Mouse (Mus musculus) heart, embryonic 15.5 days (tissue): Measurements from ENCODE around the gene Serp1. TPM values are rescaled to one million over a fixed set of nuclear protein-coding genes. Genes with fewer than 3 reads are reported as not detected.

ENCODE experiments used
- ATAC-seq: fragments of 200-750 bp; cut with Nextera tagmentation; replicated peaks from 2 replicates; pipeline ENCODE4 v1.8.0; 2017; ENCODE audit warnings: low read depth, moderate TSS enrichment; ENCODE audit not compliant: insufficient number of reproducible peaks, insufficient read depth, low FRiP score
- H3K27ac ChIP-seq: fragments of 300-500 bp; sonication (generic); 2 replicates; pipeline ENCODE4 v1.5.1; 2015; ENCODE audit warnings: mild to moderate bottlenecking, inconsistent platforms
- H3K27me3 ChIP-seq: fragments of 300-500 bp; sonication (generic); 2 replicates; pipeline ENCODE4 v1.6.1; 2015; ENCODE audit warnings: inconsistent platforms
- H3K36me3 ChIP-seq: fragments of 300-500 bp; sonication (generic); 2 replicates; pipeline ENCODE4 v1.6.1; 2015; ENCODE audit warnings: mild to moderate bottlenecking, inconsistent platforms
- H3K4me1 ChIP-seq: fragments of 300-500 bp; sonication (generic); replicated peaks from 2 replicates; pipeline ENCODE4 v1.6.1; 2015; ENCODE audit warnings: inconsistent platforms
- H3K4me2 ChIP-seq: fragments of 300-500 bp; sonication (generic); 2 replicates; pipeline ENCODE4 v1.6.1; 2015; ENCODE audit warnings: inconsistent platforms, mild to moderate bottlenecking, moderate library complexity
- H3K4me3 ChIP-seq: fragments of 300-500 bp; sonication (generic); 2 replicates; pipeline ENCODE4 v1.5.1; 2015; ENCODE audit warnings: mild to moderate bottlenecking, inconsistent platforms
- H3K9ac ChIP-seq: fragments of 300-500 bp; sonication (generic); 2 replicates; pipeline ENCODE4 v1.6.1; 2015; ENCODE audit warnings: mild to moderate bottlenecking, inconsistent platforms
- H3K9me3 ChIP-seq: fragments of 300-500 bp; sonication (generic); replicated peaks from 2 replicates; pipeline ENCODE4 v1.6.1; 2016; ENCODE audit warnings: inconsistent platforms
- WGBS: fragments of 180-500 bp; shearing (Covaris S2); methylation state at CpG from one replicate; pipeline ENCODE4 v1.1.7; 2015; ENCODE audit warnings: mixed read lengths; 5-methylcytosine and 5-hydroxymethylcytosine counted together
- polyA plus RNA-seq: library from polyadenylated mRNA; unstranded; fragments of >200 nt; fragmentation: Nextera tagmentation; extraction: Ambion mirVana; gene quantifications from 2 replicates; pipeline ENCODE4 v1.2.1, GENCODE M21; 2015

Serp1 gene
- polyA plus RNA-seq, 1 experiment from 2014 or later = 80.7 TPM

DNA sequence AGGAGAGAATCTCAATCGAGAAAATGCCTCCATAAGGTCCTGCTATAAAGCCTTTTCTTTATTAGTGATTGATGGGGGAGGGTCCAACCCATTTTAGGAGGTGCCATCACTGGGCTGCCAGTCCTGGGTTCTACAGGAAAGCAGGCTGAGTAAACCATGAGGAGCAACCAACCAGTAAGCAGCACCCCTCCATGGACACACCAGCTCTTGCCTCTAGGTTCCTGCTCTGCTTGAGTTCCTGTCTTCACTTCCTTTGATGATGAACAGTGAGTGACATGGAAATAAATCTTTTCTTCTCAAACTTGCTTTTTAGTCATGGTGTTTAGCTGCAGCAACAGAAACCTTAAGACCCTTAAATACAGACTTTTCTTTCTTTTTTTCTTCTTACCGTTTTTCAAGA is 4.3 kb downstream of the Serp1 start:
- no peak for ATAC-seq
- 81% methylated on average over 2 of the region's 2 CpGs for WGBS
- peaks cover 26% of the 10 kb centered on the region for H3K36me3 ChIP-seq
- H3K9me3 ChIP-seq = no peaks in the 10 kb centered on the region
- no peak overlapping the region for H3K27ac ChIP-seq
- no peak overlapping the region for H3K4me3 ChIP-seq
- H3K4me2 ChIP-seq = no peak overlapping the region
- H3K27me3 ChIP-seq = no peaks in the 10 kb centered on the region
- no peak overlapping the region for H3K9ac ChIP-seq
- H3K4me1 ChIP-seq = peaks cover 16% of the 10 kb centered on the region

DNA sequence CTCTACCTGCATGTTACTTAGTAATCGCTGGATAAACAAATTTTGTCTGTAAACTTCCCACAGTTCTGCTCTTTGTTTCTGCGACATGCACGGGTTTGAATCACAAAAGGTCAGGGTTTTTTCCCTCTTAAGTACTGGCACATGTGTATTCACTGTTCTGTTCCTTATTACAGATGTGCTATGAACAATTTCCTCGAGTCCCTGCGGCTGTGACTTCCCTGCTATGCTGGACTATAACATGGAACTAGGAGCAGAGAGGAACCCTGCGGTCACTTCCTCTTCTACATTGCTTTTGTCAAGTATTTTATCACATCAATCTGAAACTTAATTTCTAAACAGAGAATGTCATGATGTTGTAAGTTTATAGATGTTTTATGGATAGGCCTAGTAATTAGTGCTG is 5.4 kb downstream of the Serp1 start:
- H3K36me3 ChIP-seq = peaks cover 26% of the 10 kb centered on the region
- no peak overlapping the region for H3K9ac ChIP-seq
- H3K4me2 ChIP-seq = no peak overlapping the region
- no peaks in the 10 kb centered on the region for H3K9me3 ChIP-seq
- H3K27ac ChIP-seq = no peak overlapping the region
- WGBS = 88% methylated on average over 6 of the region's 6 CpGs
- no peaks in the 10 kb centered on the region for H3K27me3 ChIP-seq
- ATAC-seq = no peak
- no peak overlapping the region for H3K4me3 ChIP-seq
- H3K4me1 ChIP-seq = peaks cover 16% of the 10 kb centered on the region

DNA sequence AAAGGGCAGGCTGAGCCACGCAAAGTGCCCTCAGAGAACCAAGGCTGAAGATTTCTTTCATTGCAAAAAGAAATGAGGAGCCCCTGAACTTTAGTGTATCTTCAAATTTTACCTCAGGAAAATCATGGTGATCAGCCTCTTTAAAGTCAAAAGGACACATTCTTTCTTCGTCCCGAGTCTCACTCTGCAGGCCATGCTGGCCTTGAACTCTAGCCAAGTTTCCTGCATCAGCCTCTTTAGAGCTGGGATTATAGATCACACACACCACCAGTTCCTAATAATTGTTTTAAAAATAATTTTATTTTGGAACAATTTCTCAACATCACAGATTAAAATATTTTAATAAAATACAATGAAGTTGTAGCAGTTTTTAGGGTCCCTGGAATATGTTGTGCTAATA is 6.2 kb downstream of the Serp1 start:
- Histone ChIP-seq H3K4me1 (peaks cover 16% of the 10 kb centered on the region), H3K27ac (peak overlapping the region; percentile 58), H3K4me3 (no peak overlapping the region), H3K27me3 (no peaks in the 10 kb centered on the region), H3K4me2 (no peak overlapping the region), H3K36me3 (peaks cover 26% of the 10 kb centered on the region), H3K9me3 (no peaks in the 10 kb centered on the region), H3K9ac (no peak overlapping the region)
- 39% methylated on average over 3 of the region's 3 CpGs for WGBS
- ATAC-seq = no peak

DNA sequence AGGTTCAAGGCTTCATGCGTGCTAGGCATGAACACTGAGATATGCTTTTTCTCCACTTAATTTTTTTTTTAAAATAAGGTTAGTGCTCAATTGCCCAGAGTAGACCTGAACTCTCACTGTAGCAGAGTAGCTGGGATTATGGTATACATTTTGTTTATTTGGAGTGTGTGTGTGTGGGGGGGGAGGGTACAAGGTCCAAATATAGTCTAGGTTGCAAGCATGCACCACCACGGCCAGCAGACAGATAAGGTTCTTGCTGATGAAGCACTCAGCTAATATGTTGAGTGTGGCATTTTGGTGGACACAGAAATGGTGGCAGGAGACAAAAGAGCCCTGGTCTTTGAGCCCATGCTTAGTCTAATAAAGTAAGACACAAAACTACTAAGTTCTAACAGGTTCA is 6.7 kb downstream of the Serp1 start:
- no peak overlapping the region for H3K4me2 ChIP-seq
- H3K4me1 ChIP-seq = peaks cover 11% of the 10 kb centered on the region
- H3K36me3 ChIP-seq = peaks cover 26% of the 10 kb centered on the region
- H3K4me3 ChIP-seq = no peak overlapping the region
- no peak overlapping the region for H3K9ac ChIP-seq
- no peaks in the 10 kb centered on the region for H3K9me3 ChIP-seq
- H3K27me3 ChIP-seq = no peaks in the 10 kb centered on the region
- no peak for ATAC-seq
- 53% methylated on average over 2 of the region's 2 CpGs for WGBS
- H3K27ac ChIP-seq = peak overlapping the region; percentile 58

DNA sequence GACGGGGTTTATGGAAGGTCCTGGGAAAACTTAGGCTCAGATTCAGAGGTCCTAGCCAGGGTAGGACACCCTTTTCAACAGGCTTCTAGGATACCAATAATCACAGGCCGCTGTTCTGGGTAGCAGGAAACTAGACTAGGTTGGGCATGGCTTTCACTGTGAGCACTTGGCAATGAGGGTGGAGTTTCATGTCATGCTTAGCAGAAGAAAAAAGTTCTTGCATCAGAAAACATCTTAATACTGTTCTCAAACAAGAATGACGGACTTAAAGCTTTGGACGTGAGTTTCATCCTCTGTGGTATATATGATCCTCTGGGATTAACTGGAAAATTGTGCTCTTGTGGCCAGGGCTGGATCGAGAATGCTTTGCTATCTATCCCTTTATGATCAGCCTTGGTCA is 7.9 kb downstream of the Serp1 start:
- 82% methylated on average over 5 of the region's 5 CpGs for WGBS
- no peak overlapping the region for H3K9ac ChIP-seq
- no peak overlapping the region for H3K4me2 ChIP-seq
- no peaks in the 10 kb centered on the region for H3K27me3 ChIP-seq
- peaks cover 17% of the 10 kb centered on the region for H3K36me3 ChIP-seq
- no peak overlapping the region for H3K4me3 ChIP-seq
- no peaks in the 10 kb centered on the region for H3K9me3 ChIP-seq
- ATAC-seq = no peak
- H3K4me1 ChIP-seq = peaks cover 9% of the 10 kb centered on the region
- no peak overlapping the region for H3K27ac ChIP-seq

DNA sequence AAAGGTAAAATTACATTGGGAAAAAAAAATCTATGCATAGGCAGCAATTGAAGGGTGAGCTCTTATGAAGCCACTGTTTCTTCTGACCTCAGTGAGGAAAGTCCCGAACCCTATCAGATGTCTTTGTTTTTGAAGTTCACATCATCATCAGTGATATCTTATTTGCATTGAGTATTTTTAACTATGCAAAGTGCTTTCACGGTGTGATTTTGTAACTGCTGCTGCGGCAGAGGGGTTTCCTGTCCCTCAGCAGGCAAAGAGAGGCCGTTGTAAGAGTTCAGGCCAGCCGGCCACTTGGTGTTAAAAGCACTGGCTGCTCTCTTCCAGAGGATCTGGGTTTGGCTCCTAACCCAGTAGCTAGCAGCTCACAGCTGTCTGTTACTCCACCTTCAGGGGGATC is 8.4 kb downstream of the Serp1 start:
- WGBS = 48% methylated on average over 5 of the region's 5 CpGs
- no peak overlapping the region for H3K4me2 ChIP-seq
- H3K36me3 ChIP-seq = peaks cover 12% of the 10 kb centered on the region
- ATAC-seq = no peak
- peaks cover 9% of the 10 kb centered on the region for H3K4me1 ChIP-seq
- no peak overlapping the region for H3K9ac ChIP-seq
- no peaks in the 10 kb centered on the region for H3K27me3 ChIP-seq
- H3K4me3 ChIP-seq = no peak overlapping the region
- H3K9me3 ChIP-seq = no peaks in the 10 kb centered on the region
- H3K27ac ChIP-seq = no peak overlapping the region

DNA sequence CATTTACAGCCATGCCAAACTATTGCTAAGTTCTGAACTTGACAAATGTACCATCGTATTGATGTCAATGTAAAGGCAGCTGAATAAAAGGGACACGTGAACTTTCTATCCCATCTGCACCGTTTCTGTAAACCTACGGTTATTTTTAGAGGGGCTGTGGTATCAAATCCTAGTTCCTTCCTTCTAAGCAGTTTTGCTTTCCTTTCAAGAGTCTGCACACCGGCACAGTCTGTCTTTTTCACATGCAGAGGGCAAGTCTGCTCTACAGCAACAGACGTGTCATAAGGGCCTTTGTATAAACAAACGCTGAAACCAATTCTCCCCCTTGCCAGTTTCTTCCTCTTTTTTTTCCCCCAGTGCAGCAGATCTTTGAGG is 9.1 kb downstream of the Serp1 start:
- no peaks in the 10 kb centered on the region for H3K27me3 ChIP-seq
- no peaks in the 10 kb centered on the region for H3K9me3 ChIP-seq
- peaks cover 9% of the 10 kb centered on the region for H3K36me3 ChIP-seq
- no peak for ATAC-seq
- WGBS = 41% methylated on average over 7 of the region's 7 CpGs
- peaks cover 9% of the 10 kb centered on the region for H3K4me1 ChIP-seq
- H3K4me2 ChIP-seq = no peak overlapping the region
- no peak overlapping the region for H3K27ac ChIP-seq
- no peak overlapping the region for H3K4me3 ChIP-seq
- H3K9ac ChIP-seq = no peak overlapping the region

DNA sequence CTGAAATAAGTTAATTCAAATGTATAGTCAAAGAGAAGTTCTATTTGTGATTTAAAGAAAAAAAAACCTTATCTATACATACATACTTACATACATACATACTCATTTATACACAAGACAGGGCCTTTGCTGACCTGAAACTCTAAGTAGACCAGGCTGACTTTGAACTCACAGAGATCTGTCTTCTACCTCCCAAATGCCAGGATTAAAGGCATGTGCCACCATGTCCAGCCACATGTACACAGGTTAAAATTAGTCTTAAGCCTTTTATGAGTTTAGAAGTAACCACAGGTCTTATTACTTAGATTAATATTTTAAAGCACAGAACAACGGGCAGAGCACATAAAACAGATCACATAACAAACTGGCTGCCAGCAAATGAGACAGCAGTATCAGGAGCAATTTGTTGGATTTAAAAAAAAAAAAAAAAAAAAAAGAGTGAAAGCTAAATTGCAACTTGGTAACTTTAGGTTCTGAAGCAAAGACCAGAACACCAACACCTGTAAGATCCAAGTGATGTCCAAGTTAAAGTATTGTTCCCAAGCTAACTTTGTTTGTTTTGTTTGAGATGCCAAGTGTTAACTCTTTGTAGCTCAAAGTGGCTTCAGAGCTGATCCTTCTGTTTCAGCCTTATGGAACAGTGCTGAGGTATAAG is 9.6 kb downstream of the Serp1 start:
- Histone ChIP-seq H3K4me1 (peaks cover 9% of the 10 kb centered on the region), H3K9ac (no peak overlapping the region), H3K27ac (no peak overlapping the region), H3K4me3 (no peak overlapping the region), H3K4me2 (no peak overlapping the region), H3K36me3 (peaks cover 4% of the 10 kb centered on the region; the same call in 1 of the 2 replicates), H3K9me3 (no peaks in the 10 kb centered on the region), H3K27me3 (no peaks in the 10 kb centered on the region)
- no peak for ATAC-seq
- WGBS = 68% methylated on average over 1 of the region's 1 CpGs

DNA sequence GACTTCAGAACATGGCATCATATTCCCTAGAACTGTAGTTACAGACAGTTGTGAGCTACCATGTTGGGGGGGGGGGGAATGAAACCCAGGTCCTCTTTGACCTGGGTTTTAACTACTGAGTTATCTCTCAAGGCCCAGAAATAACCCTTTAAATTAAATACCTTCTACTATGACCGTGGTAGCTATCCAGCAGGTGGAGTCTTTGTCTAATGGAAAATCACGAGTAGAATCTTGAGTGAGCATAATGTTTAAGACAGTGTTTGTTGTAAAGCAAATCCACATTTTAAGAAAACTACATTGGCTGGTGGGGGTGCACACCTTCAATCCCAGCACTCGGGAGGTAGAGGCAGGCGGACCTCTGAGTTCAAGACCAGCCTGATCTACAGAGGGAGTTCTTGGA is 12.2 kb downstream of the Serp1 start:
- H3K36me3 ChIP-seq = no peaks in the 10 kb centered on the region
- H3K27ac ChIP-seq = no peak overlapping the region
- no peak overlapping the region for H3K4me2 ChIP-seq
- no peaks in the 10 kb centered on the region for H3K4me1 ChIP-seq
- H3K9ac ChIP-seq = no peak overlapping the region
- no peaks in the 10 kb centered on the region for H3K9me3 ChIP-seq
- no peak for ATAC-seq
- WGBS = 77% methylated on average over 4 of the region's 4 CpGs
- H3K4me3 ChIP-seq = no peak overlapping the region
- H3K27me3 ChIP-seq = no peaks in the 10 kb centered on the region

DNA sequence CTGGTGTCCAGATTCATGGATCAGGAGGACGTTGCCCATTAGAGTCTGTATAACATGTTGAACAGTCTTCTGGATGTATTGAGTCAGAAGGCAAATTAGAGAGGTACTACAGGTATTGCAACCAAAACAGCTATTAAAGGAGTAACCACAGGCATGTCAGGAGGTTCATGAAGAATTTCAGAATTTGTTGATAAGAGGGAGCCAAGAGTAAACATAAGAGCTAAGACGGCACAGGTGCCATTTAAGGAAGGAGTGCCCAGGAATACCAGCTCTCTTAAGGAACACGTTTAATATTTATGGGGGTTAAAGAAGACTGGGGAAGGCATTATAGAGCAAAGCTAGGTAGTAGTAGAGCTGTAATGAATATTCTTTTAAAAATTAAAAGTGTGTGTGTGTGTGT is 13.0 kb downstream of the Serp1 start:
- H3K36me3 ChIP-seq = no peaks in the 10 kb centered on the region
- no peak overlapping the region for H3K4me3 ChIP-seq
- no peak overlapping the region for H3K4me2 ChIP-seq
- WGBS = 77% methylated on average over 3 of the region's 3 CpGs
- no peak overlapping the region for H3K27ac ChIP-seq
- no peak for ATAC-seq
- no peaks in the 10 kb centered on the region for H3K9me3 ChIP-seq
- no peaks in the 10 kb centered on the region for H3K4me1 ChIP-seq
- H3K9ac ChIP-seq = no peak overlapping the region
- no peaks in the 10 kb centered on the region for H3K27me3 ChIP-seq

DNA sequence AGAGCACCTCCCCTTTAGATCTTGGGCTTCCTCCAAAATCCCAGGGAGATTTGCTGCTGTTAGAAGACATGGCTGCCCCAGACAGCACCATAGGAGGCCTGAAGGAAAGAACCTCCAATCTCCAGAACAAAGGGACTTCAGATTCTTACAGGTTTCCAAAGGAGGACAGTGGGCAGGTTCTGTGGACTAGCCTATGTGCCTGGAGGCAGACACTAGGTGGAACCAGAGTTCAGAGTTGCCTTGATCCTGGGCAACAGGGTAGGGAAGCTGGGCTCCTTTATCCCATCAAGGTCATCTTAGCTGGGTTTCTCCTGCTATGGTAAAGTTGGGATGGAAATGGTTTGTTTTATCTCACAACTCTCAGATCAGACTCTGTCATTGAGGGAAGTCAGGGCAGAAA is 14.1 kb downstream of the Serp1 start:
- Histone ChIP-seq H3K36me3 (no peaks in the 10 kb centered on the region), H3K9ac (no peak overlapping the region), H3K27ac (no peak overlapping the region), H3K9me3 (no peaks in the 10 kb centered on the region), H3K4me2 (no peak overlapping the region), H3K4me3 (no peak overlapping the region), H3K4me1 (no peaks in the 10 kb centered on the region), H3K27me3 (no peaks in the 10 kb centered on the region)
- no peak for ATAC-seq

DNA sequence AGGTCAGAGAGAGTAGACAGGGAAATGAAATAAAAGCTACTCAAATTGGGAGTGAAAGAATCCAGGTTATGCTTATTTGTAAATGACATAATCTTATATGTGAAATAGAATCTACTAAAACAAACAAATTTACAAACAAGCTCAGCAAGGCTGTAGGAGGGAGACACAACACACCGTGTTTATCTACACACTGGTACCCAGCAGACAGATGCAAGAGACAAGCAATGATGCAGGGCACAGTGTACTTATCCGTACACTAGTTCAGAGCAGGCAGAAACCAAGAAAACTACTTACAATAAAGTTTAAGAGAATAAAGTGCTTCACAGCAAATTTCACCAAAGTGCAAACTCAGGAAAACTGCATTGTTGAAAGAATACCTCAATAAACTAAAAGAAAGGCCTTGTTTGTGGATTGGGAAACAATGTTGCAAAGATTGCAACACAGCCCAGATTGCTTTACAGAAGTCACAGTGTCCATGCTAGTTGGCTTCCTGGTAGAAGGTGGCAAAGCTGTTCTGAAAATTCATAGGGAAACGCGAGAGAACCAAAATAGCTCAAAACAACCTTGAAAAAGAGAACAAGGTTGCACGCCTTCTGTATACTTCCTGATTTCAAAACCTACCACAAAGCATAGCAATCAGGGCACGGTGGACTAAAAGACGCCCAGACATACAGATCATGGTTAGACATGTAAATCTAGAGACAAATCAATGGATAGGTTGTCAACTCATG is 17.5 kb downstream of the Serp1 start:
- 74% methylated on average over 7 of the region's 7 CpGs for WGBS
- no peak overlapping the region for H3K4me3 ChIP-seq
- H3K36me3 ChIP-seq = no peaks in the 10 kb centered on the region
- H3K27me3 ChIP-seq = no peaks in the 10 kb centered on the region
- no peak for ATAC-seq
- no peaks in the 10 kb centered on the region for H3K9me3 ChIP-seq
- no peaks in the 10 kb centered on the region for H3K4me1 ChIP-seq
- H3K27ac ChIP-seq = no peak overlapping the region
- H3K4me2 ChIP-seq = no peak overlapping the region
- no peak overlapping the region for H3K9ac ChIP-seq
